9 mouse cellular contexts compared by ENCODE assay signal in the genomic region with DNA sequence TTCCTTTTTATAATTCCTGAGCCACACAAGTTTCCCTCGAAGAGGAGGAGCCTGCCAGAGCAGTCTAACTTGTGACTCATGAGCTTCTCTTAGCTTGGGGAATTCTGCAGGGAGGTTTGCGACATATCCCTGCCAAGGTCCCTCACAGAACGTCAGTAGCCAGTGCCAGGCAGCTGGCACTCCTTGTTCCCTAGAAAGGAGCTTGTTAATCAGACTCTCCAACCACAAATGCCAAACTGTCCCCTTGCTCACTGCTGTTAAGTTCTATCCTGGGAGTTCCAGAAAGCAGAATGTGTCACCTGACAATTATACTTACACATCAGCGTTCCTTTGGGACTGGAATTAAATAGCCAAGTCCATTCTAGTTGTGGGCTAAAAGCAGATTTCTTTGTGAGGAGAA.
DNase-seq lines count a peak whose midpoint lies in the region; ATAC-seq lines count a peak whose summit lies in the region.
"Had no signal": no experiment of that assay in that cellular context is flagged by ENCODE, and none has a peak within 500 bp of the region (broad histone marks: within the 10 kb centered on the region; RNA-seq: fewer than 3 reads in every experiment).

No protein-coding gene starts in this region.

- no peaks in the 10 kb centered on the region for H3K9me3 ChIP-seq in forebrain, embryonic 13.5 days (replicated peaks)
- H3K9me3 ChIP-seq: neural tube, embryonic 13.5 days had no signal

- H3K4me2 ChIP-seq in forebrain, embryonic 13.5 days, result no peak overlapping the region
- H3K4me2 ChIP-seq: neural tube, embryonic 13.5 days had no signal

- H3K27me3 ChIP-seq in forebrain, embryonic 13.5 days, result no peaks in the 10 kb centered on the region
- H3K27me3 ChIP-seq: neural tube, embryonic 13.5 days had no signal

- WGBS in forebrain, embryonic 13.5 days, result 85% methylated on average over 4 of the region's 4 CpGs

- H3K4me3 ChIP-seq in forebrain, embryonic 13.5 days, result no peak overlapping the region
- H3K4me3 ChIP-seq: neural tube, embryonic 13.5 days had no signal

- no peak for ATAC-seq in forebrain, embryonic 13.5 days

- H3K4me1 ChIP-seq in forebrain, embryonic 13.5 days, result no peaks in the 10 kb centered on the region

- DNase-seq in cerebellum, adult 11 months, result peak; percentile 5
- no peak for DNase-seq in cerebellum, adult 9-10 months
- DNase-seq in 416B (ENCODE audit: low read depth), result peak; percentile 29
- peak; percentile 78 for DNase-seq in fat pad, adult 2 months (ENCODE audit: extremely low read depth, low read depth, low spot score)
- DNase-seq in layer of hippocampus, adult 8-10 months (ENCODE audit: low spot score in 2 of 2), result peak; percentile 41 to 48
- DNase-seq in right cerebral cortex, adult 18-20 months, result peak; percentile 81
- no peak for DNase-seq in embryo, embryonic 9.5 days (ENCODE audit: extremely low spot score)

- H3K36me3 ChIP-seq in forebrain, embryonic 13.5 days (ENCODE audit: poor library complexity, severe bottlenecking), result no peaks in the 10 kb centered on the region
- H3K36me3 ChIP-seq: neural tube, embryonic 13.5 days had no signal

- no peak overlapping the region for H3K27ac ChIP-seq in forebrain, embryonic 13.5 days
- H3K27ac ChIP-seq: neural tube, embryonic 13.5 days had no signal

- H3K9ac ChIP-seq in forebrain, embryonic 13.5 days, result no peak overlapping the region
- H3K9ac ChIP-seq: neural tube, embryonic 13.5 days had no signal

Comparison
In these comparisons a context has a peak if more than half of its experiments do, and no peak if none do; other contexts are left out.
1. DNase-seq: peak in cerebellum, adult 11 months (single experiment), 416B (single experiment), fat pad, adult 2 months (single experiment), layer of hippocampus, adult 8-10 months (2 of 2) and right cerebral cortex, adult 18-20 months (single experiment); none in cerebellum, adult 9-10 months (single experiment) and embryo, embryonic 9.5 days (single experiment).